ENCODE assay signal across 13 mouse cellular contexts in the genomic region with DNA sequence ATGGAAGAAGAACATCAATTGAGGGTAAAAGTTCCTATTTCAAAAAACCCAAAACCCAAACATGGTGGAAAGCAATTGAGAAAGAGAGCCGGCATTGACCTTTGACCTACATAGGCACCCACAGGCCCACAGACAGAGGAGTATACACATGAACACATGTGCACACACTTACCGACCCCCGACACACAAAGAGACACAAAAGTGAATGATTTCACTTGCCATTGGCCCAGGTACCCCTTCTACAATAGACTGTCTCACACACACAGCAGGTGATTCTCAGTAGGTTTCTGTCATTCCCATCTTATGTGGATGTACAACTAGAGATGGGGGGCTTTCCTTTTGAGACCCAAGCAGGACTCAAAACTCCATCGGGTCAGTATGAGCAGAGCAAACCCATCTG.
DNase-seq lines count a peak whose midpoint lies in the region; ATAC-seq lines count a peak whose summit lies in the region.
"Had no signal": no experiment of that assay in that cellular context is flagged by ENCODE, and none has a peak within 500 bp of the region (broad histone marks: within the 10 kb centered on the region; RNA-seq: fewer than 3 reads in every experiment).

No protein-coding gene starts in this region.

- 59% methylated on average over 4 of the region's 4 CpGs for WGBS in hindbrain, embryonic 13.5 days
- WGBS in hindbrain, embryonic 14.5 days, result 67% methylated on average over 4 of the region's 4 CpGs
- 82% methylated on average over 4 of the region's 4 CpGs for WGBS in midbrain, embryonic 16.5 days
- 82% methylated on average over 4 of the region's 4 CpGs for WGBS in midbrain, embryonic 15.5 days
- 70% methylated on average over 4 of the region's 4 CpGs for WGBS in forebrain, embryonic 15.5 days
- WGBS in neural tube, embryonic 13.5 days, result 53% methylated on average over 4 of the region's 4 CpGs

- H3K9ac ChIP-seq in hindbrain, embryonic 13.5 days, result no peak overlapping the region
- H3K9ac ChIP-seq in hindbrain, embryonic 14.5 days, result no peak overlapping the region
- H3K9ac ChIP-seq in midbrain, embryonic 16.5 days (ENCODE audit: low read depth, low read length), result no peak overlapping the region
- H3K9ac ChIP-seq in midbrain, embryonic 15.5 days, result no peak overlapping the region
- H3K9ac ChIP-seq in forebrain, embryonic 15.5 days (replicated peaks), result no peak overlapping the region
- no peak overlapping the region for H3K9ac ChIP-seq in neural tube, embryonic 13.5 days

- H3K4me2 ChIP-seq in hindbrain, embryonic 13.5 days, result no peak overlapping the region
- H3K4me2 ChIP-seq in hindbrain, embryonic 14.5 days (replicated peaks), result no peak overlapping the region
- H3K4me2 ChIP-seq in midbrain, embryonic 16.5 days (ENCODE audit: low read length), result no peak overlapping the region
- H3K4me2 ChIP-seq in midbrain, embryonic 15.5 days, result no peak overlapping the region
- no peak overlapping the region for H3K4me2 ChIP-seq in forebrain, embryonic 15.5 days (replicated peaks)
- H3K4me2 ChIP-seq in neural tube, embryonic 13.5 days, result peak overlapping the region; percentile 30
- H3K4me2 ChIP-seq: midbrain, embryonic 11.5 days had no signal

- peaks cover 25% of the 10 kb centered on the region for H3K4me1 ChIP-seq in hindbrain, embryonic 13.5 days (replicated peaks)
- peaks cover 6% of the 10 kb centered on the region for H3K4me1 ChIP-seq in hindbrain, embryonic 14.5 days (replicated peaks; ENCODE audit: control insufficient read depth, insufficient read depth, low read length)
- H3K4me1 ChIP-seq in midbrain, embryonic 16.5 days (ENCODE audit: control insufficient read depth, insufficient read depth, low read length), result peaks cover 6% of the 10 kb centered on the region
- peaks cover 9% of the 10 kb centered on the region; the same call in 1 of the 2 replicates for H3K4me1 ChIP-seq in midbrain, embryonic 15.5 days
- peaks cover 29% of the 10 kb centered on the region for H3K4me1 ChIP-seq in forebrain, embryonic 15.5 days
- peaks cover 40% of the 10 kb centered on the region for H3K4me1 ChIP-seq in neural tube, embryonic 13.5 days (replicated peaks)

- no peaks in the 10 kb centered on the region for H3K9me3 ChIP-seq in hindbrain, embryonic 13.5 days
- no peaks in the 10 kb centered on the region for H3K9me3 ChIP-seq in hindbrain, embryonic 14.5 days (ENCODE audit: control insufficient read depth, low read length)
- H3K9me3 ChIP-seq in midbrain, embryonic 16.5 days (replicated peaks; ENCODE audit: control insufficient read depth, low read length, poor library complexity, severe bottlenecking), result no peaks in the 10 kb centered on the region
- no peaks in the 10 kb centered on the region for H3K9me3 ChIP-seq in midbrain, embryonic 15.5 days
- no peaks in the 10 kb centered on the region for H3K9me3 ChIP-seq in forebrain, embryonic 15.5 days
- H3K9me3 ChIP-seq in neural tube, embryonic 13.5 days, result no peaks in the 10 kb centered on the region

- H3K27me3 ChIP-seq in hindbrain, embryonic 13.5 days, result 0 out of 2 replicates have a peak, but pooled peaks cover 3% of the 10 kb centered on the region
- no peaks in the 10 kb centered on the region for H3K27me3 ChIP-seq in hindbrain, embryonic 14.5 days (ENCODE audit: control insufficient read depth, insufficient read depth, low read length)
- H3K27me3 ChIP-seq in midbrain, embryonic 16.5 days (ENCODE audit: control insufficient read depth, insufficient read depth, low read depth, low read length), result no peaks in the 10 kb centered on the region
- no peaks in the 10 kb centered on the region for H3K27me3 ChIP-seq in midbrain, embryonic 15.5 days (replicated peaks)
- no peaks in the 10 kb centered on the region for H3K27me3 ChIP-seq in forebrain, embryonic 15.5 days
- no peaks in the 10 kb centered on the region for H3K27me3 ChIP-seq in neural tube, embryonic 13.5 days

- no peaks in the 10 kb centered on the region for H3K36me3 ChIP-seq in hindbrain, embryonic 13.5 days
- H3K36me3 ChIP-seq in hindbrain, embryonic 14.5 days (replicated peaks; ENCODE audit: control insufficient read depth, insufficient read depth), result no peaks in the 10 kb centered on the region
- H3K36me3 ChIP-seq in midbrain, embryonic 16.5 days (ENCODE audit: control insufficient read depth, insufficient read depth, low read length), result no peaks in the 10 kb centered on the region
- H3K36me3 ChIP-seq in midbrain, embryonic 15.5 days (replicated peaks), result no peaks in the 10 kb centered on the region
- no peaks in the 10 kb centered on the region for H3K36me3 ChIP-seq in forebrain, embryonic 15.5 days
- no peaks in the 10 kb centered on the region for H3K36me3 ChIP-seq in neural tube, embryonic 13.5 days

- no peak overlapping the region for H3K27ac ChIP-seq in hindbrain, embryonic 13.5 days
- H3K27ac ChIP-seq in hindbrain, embryonic 14.5 days, result no peak overlapping the region
- no peak overlapping the region for H3K27ac ChIP-seq in midbrain, embryonic 16.5 days (ENCODE audit: low read length)
- no peak overlapping the region for H3K27ac ChIP-seq in midbrain, embryonic 15.5 days
- H3K27ac ChIP-seq in forebrain, embryonic 15.5 days (replicated peaks), result peak overlapping the region; percentile 73
- no peak overlapping the region for H3K27ac ChIP-seq in neural tube, embryonic 13.5 days (replicated peaks)

- H3K4me3 ChIP-seq in hindbrain, embryonic 13.5 days, result no peak overlapping the region
- no peak overlapping the region for H3K4me3 ChIP-seq in hindbrain, embryonic 14.5 days (replicated peaks; ENCODE audit: low read length)
- no peak overlapping the region for H3K4me3 ChIP-seq in midbrain, embryonic 16.5 days (ENCODE audit: low read depth, low read length)
- H3K4me3 ChIP-seq in midbrain, embryonic 15.5 days, result no peak overlapping the region
- no peak overlapping the region for H3K4me3 ChIP-seq in forebrain, embryonic 15.5 days
- no peak overlapping the region for H3K4me3 ChIP-seq in neural tube, embryonic 13.5 days

- intact Hi-C loops in left cerebral cortex, postnatal 14 days (cut with DNase I), result loop anchor here (2.0 kb wide), 1 partner anchor 1159 kb away; no protein-coding TSS in a partner anchor

- ATAC-seq in hindbrain, embryonic 13.5 days (ENCODE audit: low FRiP score), result 0 out of 2 replicates have a peak, but pooled peaks have one; percentile 50
- no peak for ATAC-seq in hindbrain, embryonic 14.5 days (ENCODE audit: low FRiP score)
- peak; percentile 15; the same call in 1 of the 2 replicates for ATAC-seq in midbrain, embryonic 16.5 days
- no peak for ATAC-seq in midbrain, embryonic 15.5 days (replicated peaks)
- 0 out of 2 replicates have a peak, but pooled peaks have one; percentile 14 for ATAC-seq in forebrain, embryonic 15.5 days (replicated peaks)
- no peak for ATAC-seq in neural tube, embryonic 13.5 days (ENCODE audit: low read depth)

- no peak for DNase-seq in hindbrain, embryonic 14.5 days (ENCODE audit: low spot score)
- DNase-seq in cerebellum, adult 9-11 months, result no peak
- no peak for DNase-seq in left cerebral cortex, postnatal 14 days (ENCODE audit: low spot score in 2 of 2)
- DNase-seq: B cell, adult 2 months; cerebellum, adult 11-12 months; liver; lung, postnatal 14 days had no signal

Comparison
In these comparisons a context has a peak if more than half of its experiments do, and no peak if none do; other contexts are left out.
1. ATAC-seq: peak in hindbrain, embryonic 13.5 days (single experiment), midbrain, embryonic 16.5 days (single experiment) and forebrain, embryonic 15.5 days (single experiment); none in hindbrain, embryonic 14.5 days (single experiment), midbrain, embryonic 15.5 days (single experiment) and neural tube, embryonic 13.5 days (single experiment).